Mouse (Mus musculus): ENCODE data around the gene Hinfp. TPM values are rescaled to one million over a fixed set of nuclear protein-coding genes. Genes with fewer than 3 reads are reported as not detected.

Gene Hinfp
- polyA plus RNA-seq, 1 experiment from 2014 or later: 12.1 TPM

DNA sequence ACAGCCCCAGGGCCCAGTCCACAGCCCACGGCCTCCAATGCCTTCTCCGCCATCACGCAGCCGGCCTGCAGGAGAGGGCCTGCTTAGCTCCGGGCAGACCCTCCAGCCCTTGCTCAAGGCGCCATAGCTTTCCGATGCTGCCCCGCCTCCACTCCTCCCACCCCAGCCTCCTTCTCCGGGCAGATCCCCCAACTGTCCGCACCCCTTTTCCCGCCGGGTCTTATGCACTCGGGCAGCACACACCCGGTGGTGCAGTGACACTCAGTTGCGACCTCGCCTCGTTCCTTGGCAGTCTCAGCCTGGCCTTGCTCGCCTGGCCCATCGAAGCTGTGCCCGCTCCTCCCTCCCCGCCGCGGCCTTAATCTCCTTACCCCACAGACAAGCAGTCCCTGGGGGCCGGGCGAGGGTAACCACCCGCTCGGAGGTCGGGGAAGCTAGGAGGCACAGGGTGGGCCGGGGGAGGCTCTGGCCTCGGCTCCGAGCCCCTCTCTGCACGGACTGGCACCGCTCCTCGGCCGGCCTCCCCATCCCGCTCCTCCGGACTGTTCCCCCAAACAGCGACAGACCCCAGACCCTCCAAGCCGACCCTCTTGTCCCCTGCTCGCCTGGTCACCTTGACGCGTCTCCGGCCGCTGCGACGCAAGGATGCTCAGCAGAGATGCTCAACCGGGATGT lies 17.9 kb downstream of the Hinfp start:
- peak overlapping the region; percentile 73 for H3K9ac ChIP-seq (ENCODE audit: low read length)
- H3K27me3 ChIP-seq (ENCODE audit: control insufficient read depth, insufficient read depth, low read length): peaks cover 17% of the 10 kb centered on the region
- peak; percentile 24; the same call in 1 of the 2 replicates for ATAC-seq (ENCODE audit: insufficient number of reproducible peaks, insufficient read depth, low FRiP score, low read depth)
- H3K4me1 ChIP-seq (ENCODE audit: control insufficient read depth in 2 of 2, insufficient read depth in 2 of 2, low read length in 2 of 2): peaks cover 10 to 20% of the 10 kb centered on the region in 2 experiments
- peak overlapping the region; percentile 97 for H3K4me2 ChIP-seq (ENCODE audit: low read length)
- H3K36me3 ChIP-seq (ENCODE audit: control insufficient read depth, insufficient read depth, low read length): peaks cover 22% of the 10 kb centered on the region
- no peak overlapping the region for H3K27ac ChIP-seq (replicated peaks in 1 of 2; ENCODE audit: control insufficient read depth in 1 of 2, insufficient read depth in 1 of 2, low read depth in 2 of 2, low read length in 2 of 2)
- under 1% methylated on average over 43 of the region's 47 CpGs for WGBS
- no peaks in the 10 kb centered on the region for H3K9me3 ChIP-seq (ENCODE audit: control insufficient read depth, low read length)
- peak overlapping the region; percentile 53 to 66 for H3K4me3 ChIP-seq (ENCODE audit: control insufficient read depth in 1 of 2, insufficient read depth in 1 of 2, low read depth in 1 of 2, low read length in 2 of 2)

DNA sequence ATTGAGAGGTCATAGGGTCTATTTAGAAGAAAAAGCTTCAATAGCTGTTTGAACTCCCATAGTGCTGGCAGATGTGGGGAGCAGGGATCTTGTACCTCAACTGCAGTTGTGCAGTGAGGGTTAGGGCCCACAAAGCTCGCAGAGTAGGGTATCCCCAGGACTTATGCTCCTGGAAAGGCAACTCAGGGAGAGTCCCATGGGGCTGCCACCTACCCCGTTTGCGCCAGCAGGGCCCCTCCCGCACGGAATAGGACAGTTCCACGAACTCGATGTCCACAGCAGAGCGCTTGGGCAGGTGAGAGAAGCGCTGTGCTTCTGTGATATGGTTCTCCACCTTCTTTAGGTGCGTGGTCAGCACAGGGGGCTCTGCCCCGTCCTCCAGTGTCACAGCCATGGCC lies 18.5 kb downstream of the Hinfp start:
- Histone ChIP-seq H3K4me1 (ENCODE audit: control insufficient read depth in 2 of 2, insufficient read depth in 2 of 2, low read length in 2 of 2) (peaks cover 10 to 20% of the 10 kb centered on the region in 2 experiments), H3K4me2 (ENCODE audit: low read length) (peak overlapping the region; percentile 97), H3K4me3 (ENCODE audit: control insufficient read depth in 1 of 2, insufficient read depth in 1 of 2, low read depth in 1 of 2, low read length in 2 of 2) (peak overlapping the region; percentile 53 to 66), H3K9me3 (ENCODE audit: control insufficient read depth, low read length) (no peaks in the 10 kb centered on the region), H3K27me3 (ENCODE audit: control insufficient read depth, insufficient read depth, low read length) (peaks cover 17% of the 10 kb centered on the region), H3K36me3 (ENCODE audit: control insufficient read depth, insufficient read depth, low read length) (peaks cover 16% of the 10 kb centered on the region), H3K27ac (replicated peaks in 1 of 2; ENCODE audit: control insufficient read depth in 1 of 2, insufficient read depth in 1 of 2, low read depth in 2 of 2, low read length in 2 of 2) (no peak overlapping the region), H3K9ac (ENCODE audit: low read length) (peak overlapping the region; percentile 73)
- ATAC-seq (ENCODE audit: insufficient number of reproducible peaks, insufficient read depth, low FRiP score, low read depth): peak; percentile 26; the same call in 1 of the 2 replicates
- 10% methylated on average over 11 of the region's 11 CpGs for WGBS

DNA sequence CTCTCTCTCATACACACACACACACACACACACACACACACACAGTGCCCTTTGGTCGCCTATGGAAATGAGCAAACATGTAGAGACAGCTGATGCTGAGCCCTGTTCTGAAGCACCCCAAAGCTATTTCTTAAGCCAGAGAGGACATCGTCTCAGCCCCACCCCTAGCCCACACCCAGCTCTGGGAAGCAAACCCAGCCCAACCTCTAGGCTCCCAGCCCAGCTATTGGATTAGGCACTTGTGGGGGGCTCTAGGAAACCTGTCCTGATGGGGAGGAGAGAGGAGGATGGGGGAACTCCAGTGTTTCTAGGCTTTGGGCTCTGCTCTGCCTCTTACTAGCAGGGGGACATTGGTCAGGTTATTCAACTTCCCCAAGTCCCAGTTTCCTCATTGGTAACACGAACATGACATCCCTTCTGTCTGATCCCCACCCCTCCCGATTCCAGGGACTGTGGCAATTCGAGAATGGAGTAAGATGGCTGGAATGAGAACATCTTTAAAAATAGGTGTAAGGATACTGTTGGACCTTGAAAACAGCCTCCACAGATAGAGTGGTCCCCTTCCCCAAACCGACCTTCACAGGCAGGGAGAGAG lies 19.1 kb downstream of the Hinfp start:
- Histone ChIP-seq H3K4me3 (ENCODE audit: control insufficient read depth in 1 of 2, insufficient read depth in 1 of 2, low read depth in 1 of 2, low read length in 2 of 2) (no peak overlapping the region), H3K27ac (replicated peaks in 1 of 2; ENCODE audit: control insufficient read depth in 1 of 2, insufficient read depth in 1 of 2, low read depth in 2 of 2, low read length in 2 of 2) (no peak overlapping the region), H3K9me3 (ENCODE audit: control insufficient read depth, low read length) (no peaks in the 10 kb centered on the region), H3K27me3 (ENCODE audit: control insufficient read depth, insufficient read depth, low read length) (peaks cover 17% of the 10 kb centered on the region), H3K9ac (ENCODE audit: low read length) (0 out of 2 replicates have a peak overlapping the region, but pooled peaks have one; percentile 16), H3K36me3 (ENCODE audit: control insufficient read depth, insufficient read depth, low read length) (peaks cover 10% of the 10 kb centered on the region), H3K4me1 (ENCODE audit: control insufficient read depth in 2 of 2, insufficient read depth in 2 of 2, low read length in 2 of 2) (peaks cover 10 to 20% of the 10 kb centered on the region in 2 experiments), H3K4me2 (ENCODE audit: low read length) (no peak overlapping the region; the same call in 1 of the 2 replicates)
- ATAC-seq (ENCODE audit: insufficient number of reproducible peaks, insufficient read depth, low FRiP score, low read depth): no peak
- WGBS: 18% methylated on average over 6 of the region's 6 CpGs

DNA sequence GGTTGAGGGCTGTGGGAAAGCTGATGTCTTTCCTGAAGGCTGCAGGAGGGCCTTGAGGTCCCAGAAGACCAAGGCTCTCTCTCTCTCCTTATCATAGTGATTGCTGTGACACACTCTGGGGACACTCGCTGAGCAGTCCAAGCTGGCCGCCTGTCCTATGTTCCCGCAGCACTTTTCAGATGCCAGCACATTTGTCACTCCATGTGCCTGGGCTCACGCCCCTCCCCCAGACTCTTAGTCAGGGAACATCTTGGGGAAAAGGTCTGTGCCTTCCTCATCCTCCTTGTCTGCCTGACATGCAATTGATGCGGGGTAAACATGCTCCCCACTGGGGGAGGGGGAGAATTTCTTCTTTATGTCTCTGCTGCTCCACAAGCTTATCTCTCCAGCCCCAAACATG lies 22.3 kb downstream of the Hinfp start:
- Histone ChIP-seq H3K27me3 (ENCODE audit: control insufficient read depth, insufficient read depth, low read length) (peaks cover 10% of the 10 kb centered on the region), H3K4me2 (ENCODE audit: low read length) (no peak overlapping the region), H3K36me3 (ENCODE audit: control insufficient read depth, insufficient read depth, low read length) (0 out of 2 replicates have a peak, but pooled peaks cover 5% of the 10 kb centered on the region), H3K9me3 (ENCODE audit: control insufficient read depth, low read length) (no peaks in the 10 kb centered on the region), H3K4me3 (ENCODE audit: control insufficient read depth in 1 of 2, insufficient read depth in 1 of 2, low read depth in 1 of 2, low read length in 2 of 2) (no peak overlapping the region), H3K4me1 (ENCODE audit: control insufficient read depth in 2 of 2, insufficient read depth in 2 of 2, low read length in 2 of 2) (peaks cover 2 to 9% of the 10 kb centered on the region in 2 experiments; a peak in 3 of 4 replicates), H3K27ac (replicated peaks in 1 of 2; ENCODE audit: control insufficient read depth in 1 of 2, insufficient read depth in 1 of 2, low read depth in 2 of 2, low read length in 2 of 2) (no peak overlapping the region), H3K9ac (ENCODE audit: low read length) (no peak overlapping the region)
- WGBS: 31% methylated on average over 5 of the region's 5 CpGs
- no peak for ATAC-seq (ENCODE audit: insufficient number of reproducible peaks, insufficient read depth, low FRiP score, low read depth)

DNA sequence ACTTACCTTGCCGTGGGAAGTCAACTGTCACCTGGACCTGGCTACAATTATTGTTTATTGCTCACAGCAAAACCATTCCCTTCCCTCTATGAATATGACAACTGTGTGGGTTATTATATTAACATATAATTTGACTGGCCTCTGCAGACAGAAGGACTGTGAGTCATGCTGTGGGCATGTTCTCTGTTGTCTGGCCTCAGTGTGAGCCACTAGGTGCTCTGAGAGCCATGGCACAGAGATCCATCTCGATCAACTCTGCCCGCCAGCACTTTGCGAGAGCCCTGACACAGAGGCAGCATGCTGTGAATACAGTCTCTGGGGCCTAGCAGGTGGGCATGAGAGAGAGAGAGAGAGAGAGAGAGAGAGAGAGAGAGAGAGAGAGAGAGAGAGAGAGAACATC lies 35.5 kb downstream of the Hinfp start:
- no peak for ATAC-seq (ENCODE audit: insufficient number of reproducible peaks, insufficient read depth, low FRiP score, low read depth)
- H3K4me3 ChIP-seq (ENCODE audit: control insufficient read depth in 1 of 2, insufficient read depth in 1 of 2, low read depth in 1 of 2, low read length in 2 of 2): no peak overlapping the region
- H3K4me2 ChIP-seq (ENCODE audit: low read length): no peak overlapping the region
- H3K9ac ChIP-seq (ENCODE audit: low read length): no peak overlapping the region
- H3K27ac ChIP-seq (replicated peaks in 1 of 2; ENCODE audit: control insufficient read depth in 1 of 2, insufficient read depth in 1 of 2, low read depth in 2 of 2, low read length in 2 of 2): no peak overlapping the region
- no peaks in the 10 kb centered on the region for H3K36me3 ChIP-seq (ENCODE audit: control insufficient read depth, insufficient read depth, low read length)
- H3K27me3 ChIP-seq (ENCODE audit: control insufficient read depth, insufficient read depth, low read length): no peaks in the 10 kb centered on the region
- H3K4me1 ChIP-seq (ENCODE audit: control insufficient read depth in 2 of 2, insufficient read depth in 2 of 2, low read length in 2 of 2): peaks cover 5 to 6% of the 10 kb centered on the region in 2 experiments; a peak in 3 of 4 replicates
- no peaks in the 10 kb centered on the region for H3K9me3 ChIP-seq (ENCODE audit: control insufficient read depth, low read length)
- 79% methylated on average over 4 of the region's 4 CpGs for WGBS

DNA sequence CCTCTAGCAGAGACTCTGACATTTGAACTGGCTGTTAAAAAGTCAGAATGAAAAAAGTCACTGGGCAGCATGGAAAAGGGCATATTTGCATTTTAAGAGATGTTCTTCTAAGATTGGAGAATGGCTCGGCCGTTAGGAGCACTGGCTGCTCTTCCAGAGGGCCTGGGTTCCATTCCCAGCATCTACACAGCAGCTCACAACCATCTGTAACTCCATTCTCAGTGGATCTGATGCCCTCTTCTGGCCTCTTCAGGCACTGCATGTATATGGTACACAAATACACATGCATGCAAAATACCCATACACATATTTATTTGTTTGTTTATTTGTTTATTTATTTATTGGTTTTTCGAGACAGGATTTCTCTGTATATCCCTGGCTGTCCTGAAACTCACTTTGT lies 36.4 kb downstream of the Hinfp start:
- H3K9me3 ChIP-seq (ENCODE audit: control insufficient read depth, low read length): no peaks in the 10 kb centered on the region
- H3K4me2 ChIP-seq (ENCODE audit: low read length): no peak overlapping the region
- ATAC-seq (ENCODE audit: insufficient number of reproducible peaks, insufficient read depth, low FRiP score, low read depth): no peak
- 0 out of 2 replicates have a peak, but pooled peaks cover 2% of the 10 kb centered on the region for H3K36me3 ChIP-seq (ENCODE audit: control insufficient read depth, insufficient read depth, low read length)
- H3K4me1 ChIP-seq (ENCODE audit: control insufficient read depth in 2 of 2, insufficient read depth in 2 of 2, low read length in 2 of 2): peaks cover 5 to 6% of the 10 kb centered on the region in 2 experiments; a peak in 3 of 4 replicates
- H3K4me3 ChIP-seq (ENCODE audit: control insufficient read depth in 1 of 2, insufficient read depth in 1 of 2, low read depth in 1 of 2, low read length in 2 of 2): no peak overlapping the region
- WGBS: 79% methylated on average over 3 of the region's 3 CpGs
- no peak overlapping the region for H3K9ac ChIP-seq (ENCODE audit: low read length)
- H3K27ac ChIP-seq (replicated peaks in 1 of 2; ENCODE audit: control insufficient read depth in 1 of 2, insufficient read depth in 1 of 2, low read depth in 2 of 2, low read length in 2 of 2): no peak overlapping the region
- H3K27me3 ChIP-seq (ENCODE audit: control insufficient read depth, insufficient read depth, low read length): no peaks in the 10 kb centered on the region

DNA sequence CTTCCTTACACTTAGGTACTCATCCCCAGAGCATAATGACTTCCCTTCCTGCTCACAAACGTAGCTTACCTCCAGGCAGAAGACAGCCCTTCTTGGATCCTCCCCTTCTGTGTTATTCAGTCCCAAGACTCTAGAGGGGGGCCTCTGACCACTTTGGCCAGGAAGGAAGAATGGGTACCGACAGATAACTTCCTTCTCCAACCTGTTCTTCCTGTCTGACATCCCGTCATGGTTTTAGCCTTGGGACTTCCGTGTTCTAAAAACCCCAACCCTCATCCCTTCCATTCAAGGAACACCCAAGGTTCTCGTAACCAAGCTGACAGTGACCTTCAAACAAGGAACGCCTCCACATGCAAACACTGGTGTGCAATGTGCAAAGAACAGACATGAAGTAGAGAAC lies 37.0 kb downstream of the Hinfp start, which contains the start of gene Nlrx1:
Gene Nlrx1 (minus strand): TSS at position 168 of the 400 bp plus-strand sequence.
- no peak for ATAC-seq (ENCODE audit: insufficient number of reproducible peaks, insufficient read depth, low FRiP score, low read depth)
- peak within 1 kb of the TSS; percentile 80 to 85 for H3K27ac ChIP-seq (replicated peaks in 1 of 2; ENCODE audit: control insufficient read depth in 1 of 2, insufficient read depth in 1 of 2, low read depth in 2 of 2, low read length in 2 of 2)
- H3K4me2 ChIP-seq (ENCODE audit: low read length): peak within 1 kb of the TSS; percentile 81
- H3K27me3 ChIP-seq (ENCODE audit: control insufficient read depth, insufficient read depth, low read length): no peaks in the 10 kb centered on the region
- peak within 1 kb of the TSS; percentile 52 to 60 for H3K4me3 ChIP-seq (ENCODE audit: control insufficient read depth in 1 of 2, insufficient read depth in 1 of 2, low read depth in 1 of 2, low read length in 2 of 2)
- peak within 1 kb of the TSS; percentile 90 for H3K9ac ChIP-seq (ENCODE audit: low read length)
- peaks cover 5 to 6% of the 10 kb centered on the region in 2 experiments; a peak in 3 of 4 replicates for H3K4me1 ChIP-seq (ENCODE audit: control insufficient read depth in 2 of 2, insufficient read depth in 2 of 2, low read length in 2 of 2)
- H3K36me3 ChIP-seq (ENCODE audit: control insufficient read depth, insufficient read depth, low read length): 0 out of 2 replicates have a peak, but pooled peaks cover 3% of the 10 kb centered on the region
- H3K9me3 ChIP-seq (ENCODE audit: control insufficient read depth, low read length): no peaks in the 10 kb centered on the region
- WGBS: 73% methylated on average over 6 of the region's 6 CpGs

Measured in heart, embryonic 14.5 days (tissue).